Mouse (Mus musculus) gastrocnemius, postnatal 25 days (tissue): ENCODE data around the gene Tph1. TPM values are rescaled to one million over a fixed set of nuclear protein-coding genes. Genes with fewer than 3 reads are reported as not detected.

ENCODE experiments used
- DNase-seq: peaks from one replicate; pipeline ENCODE4 v3.0.0; 2022
- total RNA-seq, 2 experiments: library from RNA; stranded (reverse); gene quantifications; 1 replicate in 1 of 2; 2 replicates in 1 of 2; pipeline ENCODE4 v1.2.3; 2021

Tph1 gene
- total RNA-seq, 2 experiments from 2014 or later, result 0.88 to 1.0 TPM

DNA sequence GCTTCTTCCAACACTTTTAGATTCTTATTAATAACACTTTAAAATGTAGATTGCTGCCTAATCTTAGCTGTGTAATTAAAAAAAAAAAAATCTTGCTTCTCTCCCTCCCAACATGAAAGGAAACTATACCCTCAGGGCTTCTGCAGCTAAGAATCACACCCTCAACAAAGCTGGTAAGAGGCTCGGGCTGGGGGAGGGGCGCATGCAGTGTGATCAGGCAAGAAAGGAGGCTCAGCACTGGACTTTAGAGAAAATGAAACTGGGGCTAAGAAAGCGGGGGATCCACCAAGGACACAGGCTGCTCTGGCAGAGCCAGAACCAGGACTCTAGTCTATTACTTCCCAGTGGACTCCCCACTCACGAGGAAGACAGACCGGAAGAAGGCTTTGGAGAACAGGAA is 71.2 kb downstream of the Tph1 start:
- DNase-seq, result no peak

DNA sequence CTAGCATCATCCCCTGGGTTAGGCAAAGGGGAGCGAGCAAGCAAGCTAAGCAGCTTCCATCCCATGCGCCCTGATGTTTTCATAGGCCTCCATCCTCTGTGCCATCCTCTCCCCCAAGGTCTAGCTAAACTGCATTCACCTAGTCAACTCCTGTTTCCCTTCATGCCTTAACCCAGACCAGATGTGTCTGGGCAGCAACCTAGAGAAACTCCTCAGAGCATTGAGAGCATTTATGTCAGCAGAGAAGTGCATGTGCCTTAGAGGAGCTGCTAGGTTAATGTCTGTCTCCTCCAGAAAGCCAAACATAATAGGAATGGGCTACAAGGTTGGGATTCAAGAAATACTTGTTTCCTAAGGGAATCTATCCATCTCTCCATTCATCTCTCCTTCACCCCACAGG is 75.3 kb downstream of the Tph1 start:
- no peak for DNase-seq

Other genes starting within 250 kb of the Tph1 start
- gene Sergef, start 32.7 kb downstream of the Tph1 start, total RNA-seq, result 1 to 10 TPM; 3.9 to 4.6 TPM
- gene Saal1, start 38.1 kb upstream of the Tph1 start, total RNA-seq, result 1 to 10 TPM; 2.7 TPM
- not detected for gene Saa3, start 43.2 kb upstream of the Tph1 start, total RNA-seq
- gene Saa4, start 60.1 kb upstream of the Tph1 start, total RNA-seq, result not detected
- not detected for gene Saa1, start 70.4 kb upstream of the Tph1 start, total RNA-seq
- gene Saa2, start 79.3 kb upstream of the Tph1 start, total RNA-seq, result not detected
- gene Hps5, start 123.5 kb upstream of the Tph1 start, total RNA-seq, result 10 to 100 TPM in 1 of 2 experiments, 1 to 10 TPM in 1; 9.8 to 10.9 TPM
- gene Gtf2h1, start 123.6 kb upstream of the Tph1 start, total RNA-seq, result 10 to 100 TPM; 13.0 to 15.3 TPM
- 1,000 to 10,000 TPM; 2,738 to 2,745 TPM for gene Ldha, start 168.9 kb upstream of the Tph1 start, total RNA-seq
- not detected for gene Ldhc, start 188.7 kb upstream of the Tph1 start, total RNA-seq
- 10 to 100 TPM; 42.0 to 46.9 TPM for gene Tsg101, start 247.4 kb upstream of the Tph1 start, total RNA-seq